Mouse (Mus musculus): ENCODE results near the gene Intu.

GRCm38 (mm10) chr3:40691566-40691965 is 160.5 kb downstream of the Intu start:
- TF ChIP-seq CTCF (IDR thresholded peaks at IDR 0.05; ENCODE audit: borderline replicate concordance, insufficient read depth, low read depth, low read length) (no peak), POLR2A (IDR thresholded peaks at IDR 0.05; ENCODE audit: borderline replicate concordance, insufficient read depth, low read length) (no peak)
